Mouse (Mus musculus) neural tube, embryonic 12.5 days (tissue): ENCODE measurements around the gene Ralbp1. TPM values are rescaled to one million over a fixed set of nuclear protein-coding genes. Genes with fewer than 3 reads are reported as not detected.

Experiments used
- ATAC-seq: fragments of 200-750 bp; cut with Nextera tagmentation; 2 replicates; pipeline ENCODE4 v1.8.0; 2017; ENCODE audit warnings: low read depth, mild to moderate bottlenecking, moderate TSS enrichment, moderate library complexity; ENCODE audit not compliant: low FRiP score
- H3K27ac ChIP-seq: fragments of 300-500 bp; sonication (generic); 2 replicates; pipeline ENCODE4 v1.5.1; 2016
- H3K27me3 ChIP-seq: fragments of 300-500 bp; sonication (generic); replicated peaks from 2 replicates; pipeline ENCODE4 v1.6.1; 2016; ENCODE audit warnings: mild to moderate bottlenecking
- H3K36me3 ChIP-seq: fragments of 300-500 bp; sonication (generic); 2 replicates; pipeline ENCODE4 v1.6.1; 2016; ENCODE audit warnings: mild to moderate bottlenecking
- H3K4me1 ChIP-seq: fragments of 300-500 bp; sonication (generic); 2 replicates; pipeline ENCODE4 v1.6.1; 2016
- H3K4me2 ChIP-seq: fragments of 300-500 bp; sonication (generic); replicated peaks from 2 replicates; pipeline ENCODE4 v1.6.1; 2016; ENCODE audit warnings: mild to moderate bottlenecking
- H3K4me3 ChIP-seq: fragments of 300-500 bp; sonication (generic); 2 replicates; pipeline ENCODE4 v1.5.1; 2016
- H3K9ac ChIP-seq: fragments of 300-500 bp; sonication (generic); 2 replicates; pipeline ENCODE4 v1.6.1; 2016; ENCODE audit warnings: mild to moderate bottlenecking
- H3K9me3 ChIP-seq: fragments of 300-500 bp; sonication (generic); 2 replicates; pipeline ENCODE4 v1.6.1; 2016; ENCODE audit warnings: mild to moderate bottlenecking
- WGBS: fragments of 180-500 bp; shearing (Covaris S2); methylation state at CpG from one replicate; pipeline ENCODE4 v1.1.7; 2016; 5-methylcytosine and 5-hydroxymethylcytosine counted together
- polyA plus RNA-seq: library from polyadenylated mRNA; unstranded; fragments of >200 nt; fragmentation: Nextera tagmentation; extraction: Ambion mirVana; gene quantifications from 2 replicates; pipeline ENCODE4 v1.2.1, GENCODE M21; 2016

Ralbp1 gene
- polyA plus RNA-seq, 1 experiment from 2014 or later, result 53.0 TPM

- H3K9ac ChIP-seq, result no peak overlapping the region
- no peak for ATAC-seq
- no peaks in the 10 kb centered on the region for H3K9me3 ChIP-seq
- no peaks in the 10 kb centered on the region for H3K4me1 ChIP-seq
- H3K36me3 ChIP-seq, result peaks cover 21% of the 10 kb centered on the region
- H3K27me3 ChIP-seq, result no peaks in the 10 kb centered on the region
- no peak overlapping the region for H3K27ac ChIP-seq
- H3K4me2 ChIP-seq, result no peak overlapping the region
- no peak overlapping the region for H3K4me3 ChIP-seq
These were observed 20.3 kb downstream of the Ralbp1 start for GRCm38 (mm10) chr17:65865265-65865664.

GRCm38 (mm10) chr17:65864742-65865141 lies 20.9 kb downstream of the Ralbp1 start:
- no peak overlapping the region for H3K9ac ChIP-seq
- H3K36me3 ChIP-seq, result peaks cover 21% of the 10 kb centered on the region
- WGBS, result 45% methylated on average over 4 of the region's 4 CpGs
- no peak overlapping the region for H3K4me3 ChIP-seq
- ATAC-seq, result no peak
- H3K4me1 ChIP-seq, result no peaks in the 10 kb centered on the region
- H3K27ac ChIP-seq, result no peak overlapping the region
- no peaks in the 10 kb centered on the region for H3K27me3 ChIP-seq
- no peak overlapping the region for H3K4me2 ChIP-seq
- no peaks in the 10 kb centered on the region for H3K9me3 ChIP-seq

GRCm38 (mm10) chr17:65863830-65864229 lies 21.8 kb downstream of the Ralbp1 start:
- ATAC-seq, result no peak
- H3K36me3 ChIP-seq, result peaks cover 26% of the 10 kb centered on the region

GRCm38 (mm10) chr17:65862579-65862978 lies 23.0 kb downstream of the Ralbp1 start:
- Histone ChIP-seq H3K9me3 (no peaks in the 10 kb centered on the region), H3K27me3 (no peaks in the 10 kb centered on the region), H3K27ac (no peak overlapping the region), H3K9ac (no peak overlapping the region), H3K4me2 (no peak overlapping the region), H3K4me3 (no peak overlapping the region), H3K4me1 (no peaks in the 10 kb centered on the region), H3K36me3 (peaks cover 38% of the 10 kb centered on the region)
- ATAC-seq, result no peak
- WGBS, result 58% methylated on average over 4 of the region's 4 CpGs

More at GRCm38 (mm10) chr17:65863830-65864229, 21.8 kb downstream of the Ralbp1 start:
- H3K27me3 ChIP-seq, result no peaks in the 10 kb centered on the region
- WGBS, result 95% methylated on average over 12 of the region's 12 CpGs
- H3K4me3 ChIP-seq, result no peak overlapping the region
- H3K9ac ChIP-seq, result no peak overlapping the region
- H3K4me2 ChIP-seq, result no peak overlapping the region
- no peak overlapping the region for H3K27ac ChIP-seq
- H3K4me1 ChIP-seq, result no peaks in the 10 kb centered on the region
- H3K9me3 ChIP-seq, result no peaks in the 10 kb centered on the region

- Histone ChIP-seq H3K27me3 (no peaks in the 10 kb centered on the region), H3K4me2 (no peak overlapping the region), H3K27ac (no peak overlapping the region), H3K36me3 (peaks cover 49% of the 10 kb centered on the region), H3K4me3 (no peak overlapping the region), H3K4me1 (no peaks in the 10 kb centered on the region), H3K9me3 (no peaks in the 10 kb centered on the region), H3K9ac (no peak overlapping the region)
- WGBS, result 88% methylated on average over 4 of the region's 4 CpGs
- ATAC-seq, result no peak
These were observed 28.0 kb downstream of the Ralbp1 start for GRCm38 (mm10) chr17:65857617-65858016.

- H3K9me3 ChIP-seq, result no peaks in the 10 kb centered on the region
- 93% methylated on average over 4 of the region's 4 CpGs for WGBS
- no peak overlapping the region for H3K27ac ChIP-seq
- H3K4me1 ChIP-seq, result no peaks in the 10 kb centered on the region
- H3K36me3 ChIP-seq, result peaks cover 71% of the 10 kb centered on the region
- H3K4me3 ChIP-seq, result no peak overlapping the region
- ATAC-seq, result no peak
- no peaks in the 10 kb centered on the region for H3K27me3 ChIP-seq
- H3K4me2 ChIP-seq, result no peak overlapping the region
- no peak overlapping the region for H3K9ac ChIP-seq
These were observed 31.6 kb downstream of the Ralbp1 start for GRCm38 (mm10) chr17:65854006-65854405.

- no peaks in the 10 kb centered on the region for H3K4me1 ChIP-seq
- no peak for ATAC-seq
- no peaks in the 10 kb centered on the region for H3K27me3 ChIP-seq
- no peak overlapping the region for H3K4me2 ChIP-seq
- 93% methylated on average over 6 of the region's 6 CpGs for WGBS
- no peak overlapping the region for H3K4me3 ChIP-seq
- no peak overlapping the region for H3K9ac ChIP-seq
- H3K27ac ChIP-seq, result no peak overlapping the region
- no peaks in the 10 kb centered on the region for H3K9me3 ChIP-seq
- peaks cover 67% of the 10 kb centered on the region for H3K36me3 ChIP-seq
These were observed 32.3 kb downstream of the Ralbp1 start for GRCm38 (mm10) chr17:65853326-65853725.

- no peak overlapping the region for H3K4me2 ChIP-seq
- 91% methylated on average over 6 of the region's 6 CpGs for whole genome bisulfite sequencing
- no peaks in the 10 kb centered on the region for H3K9me3 ChIP-seq
- no peak for ATAC-seq
- no peak overlapping the region for H3K4me3 ChIP-seq
- peaks cover 53% of the 10 kb centered on the region for H3K36me3 ChIP-seq
- H3K9ac ChIP-seq, result no peak overlapping the region
- H3K27me3 ChIP-seq, result no peaks in the 10 kb centered on the region
- H3K4me1 ChIP-seq, result no peaks in the 10 kb centered on the region
- no peak overlapping the region for H3K27ac ChIP-seq
These were observed 33.8 kb downstream of the Ralbp1 start for GRCm38 (mm10) chr17:65851749-65852148.

GRCm38 (mm10) chr17:65850487-65850886 lies 35.1 kb downstream of the Ralbp1 start:
- Histone ChIP-seq H3K9me3 (no peaks in the 10 kb centered on the region), H3K9ac (no peak overlapping the region), H3K4me3 (no peak overlapping the region), H3K27me3 (no peaks in the 10 kb centered on the region), H3K27ac (no peak overlapping the region), H3K36me3 (peaks cover 45% of the 10 kb centered on the region), H3K4me1 (no peaks in the 10 kb centered on the region), H3K4me2 (no peak overlapping the region)
- WGBS, result 93% methylated on average over 17 of the region's 17 CpGs
- ATAC-seq, result no peak

- peaks cover 55% of the 10 kb centered on the region for H3K36me3 ChIP-seq
- 77% methylated on average over 11 of the region's 11 CpGs for WGBS
- no peaks in the 10 kb centered on the region for H3K27me3 ChIP-seq
- no peaks in the 10 kb centered on the region for H3K9me3 ChIP-seq
- H3K27ac ChIP-seq, result no peak overlapping the region
- H3K4me2 ChIP-seq, result no peak overlapping the region
- ATAC-seq, result no peak
- no peak overlapping the region for H3K9ac ChIP-seq
- no peaks in the 10 kb centered on the region for H3K4me1 ChIP-seq
- H3K4me3 ChIP-seq, result no peak overlapping the region
These were observed 37.7 kb downstream of the Ralbp1 start for GRCm38 (mm10) chr17:65847694-65848449.

GRCm38 (mm10) chr17:65845423-65845822 lies 40.2 kb downstream of the Ralbp1 start:
- Histone ChIP-seq H3K4me1 (no peaks in the 10 kb centered on the region), H3K36me3 (peaks cover 57% of the 10 kb centered on the region)
- 93% methylated on average over 6 of the region's 6 CpGs for WGBS

GRCm38 (mm10) chr17:65842669-65843381 lies 42.8 kb downstream of the Ralbp1 start:
- Histone ChIP-seq H3K27ac (no peak overlapping the region), H3K4me2 (no peak overlapping the region), H3K4me1 (no peaks in the 10 kb centered on the region), H3K27me3 (no peaks in the 10 kb centered on the region), H3K36me3 (peaks cover 70% of the 10 kb centered on the region), H3K4me3 (no peak overlapping the region), H3K9me3 (no peaks in the 10 kb centered on the region), H3K9ac (no peak overlapping the region)
- ATAC-seq, result no peak
- WGBS, result 86% methylated on average over 10 of the region's 10 CpGs

More at GRCm38 (mm10) chr17:65845423-65845822, 40.2 kb downstream of the Ralbp1 start:
- no peak for ATAC-seq
- H3K4me2 ChIP-seq, result no peak overlapping the region
- H3K4me3 ChIP-seq, result no peak overlapping the region
- H3K27me3 ChIP-seq, result no peaks in the 10 kb centered on the region
- H3K9ac ChIP-seq, result no peak overlapping the region
- no peak overlapping the region for H3K27ac ChIP-seq
- H3K9me3 ChIP-seq, result no peaks in the 10 kb centered on the region
